Mouse (Mus musculus) forebrain, embryonic 16.5 days (tissue): ENCODE measurements around the gene Ap2b1. TPM values are rescaled to one million over a fixed set of nuclear protein-coding genes. Genes with fewer than 3 reads are reported as not detected.

Experiments
- ATAC-seq: fragments of 200-750 bp; cut with Nextera tagmentation; 2 replicates; pipeline ENCODE4 v1.8.0; 2017; ENCODE audit warnings: mild to moderate bottlenecking, moderate library complexity
- H3K27ac ChIP-seq: fragments of 300-500 bp; sonication (generic); 2 replicates; pipeline ENCODE4 v1.5.1; 2014; ENCODE audit warnings: low read length, control low read depth
- H3K27me3 ChIP-seq: fragments of 300-500 bp; sonication (generic); replicated peaks from 2 replicates; pipeline ENCODE4 v1.6.1; 2014; ENCODE audit warnings: low read length; ENCODE audit not compliant: control insufficient read depth, insufficient read depth
- H3K36me3 ChIP-seq: fragments of 300-500 bp; sonication (generic); 2 replicates; pipeline ENCODE4 v1.6.1; 2014; ENCODE audit not compliant: control insufficient read depth, insufficient read depth
- H3K4me1 ChIP-seq: fragments of 300-500 bp; sonication (generic); replicated peaks from 2 replicates; pipeline ENCODE4 v1.6.1; 2014; ENCODE audit warnings: low read length; ENCODE audit not compliant: control insufficient read depth, insufficient read depth
- H3K4me2 ChIP-seq: fragments of 300-500 bp; sonication (generic); 2 replicates; pipeline ENCODE4 v1.6.1; 2014; ENCODE audit warnings: mild to moderate bottlenecking, low read length, control low read depth
- H3K4me3 ChIP-seq: fragments of 300-500 bp; sonication (generic); replicated peaks from 2 replicates; pipeline ENCODE4 v1.5.1; 2014; ENCODE audit warnings: mild to moderate bottlenecking, low read length, control low read depth
- H3K9ac ChIP-seq: fragments of 300-500 bp; sonication (generic); replicated peaks from 2 replicates; pipeline ENCODE4 v1.6.1; 2014; ENCODE audit warnings: low read depth, low read length, control low read depth
- H3K9me3 ChIP-seq: fragments of 300-500 bp; sonication (generic); 2 replicates; pipeline ENCODE4 v1.6.1; 2016; ENCODE audit warnings: low read length; ENCODE audit not compliant: control insufficient read depth
- WGBS: fragments of 180-500 bp; shearing (Covaris S2); extraction: QIAGEN DNeasy Blood & Tissue Kit; methylation state at CpG from one replicate; pipeline ENCODE4 v1.1.7; 2014; 5-methylcytosine and 5-hydroxymethylcytosine counted together
- polyA plus RNA-seq: library from polyadenylated mRNA; unstranded; fragments of >200 nt; fragmentation: Nextera tagmentation; extraction: Ambion mirVana; gene quantifications from 2 replicates; pipeline ENCODE4 v1.2.1, GENCODE M21; 2015

The Ap2b1 gene
- polyA plus RNA-seq, 1 experiment from 2014 or later = 122 TPM

- H3K4me2 ChIP-seq = no peak overlapping the region
- WGBS = 88% methylated on average over 4 of the region's 4 CpGs
- H3K9me3 ChIP-seq = no peaks in the 10 kb centered on the region
- no peaks in the 10 kb centered on the region for H3K36me3 ChIP-seq
- no peaks in the 10 kb centered on the region for H3K4me1 ChIP-seq
- no peak overlapping the region for H3K4me3 ChIP-seq
- H3K27ac ChIP-seq = no peak overlapping the region
- no peak overlapping the region for H3K9ac ChIP-seq
- H3K27me3 ChIP-seq = no peaks in the 10 kb centered on the region
- no peak for ATAC-seq
Measured at GRCm38 (mm10) chr11:83279024-83279423, 19.8 kb upstream of the Ap2b1 start.

- H3K4me1 ChIP-seq = no peaks in the 10 kb centered on the region
- no peak overlapping the region for H3K9ac ChIP-seq
- H3K27ac ChIP-seq = no peak overlapping the region
- H3K36me3 ChIP-seq = no peaks in the 10 kb centered on the region
- no peaks in the 10 kb centered on the region for H3K27me3 ChIP-seq
- no peak for ATAC-seq
- no peak overlapping the region for H3K4me3 ChIP-seq
- H3K4me2 ChIP-seq = no peak overlapping the region
- H3K9me3 ChIP-seq = no peaks in the 10 kb centered on the region
- WGBS = 84% methylated on average over 6 of the region's 6 CpGs
Measured at GRCm38 (mm10) chr11:83279691-83280090, 19.1 kb upstream of the Ap2b1 start.

GRCm38 (mm10) chr11:83282084-83282483, 16.7 kb upstream of the Ap2b1 start:
- no peaks in the 10 kb centered on the region for H3K36me3 ChIP-seq
- no peaks in the 10 kb centered on the region for H3K27me3 ChIP-seq
- 54% methylated on average over 2 of the region's 2 CpGs for WGBS
- no peaks in the 10 kb centered on the region for H3K9me3 ChIP-seq
- H3K4me1 ChIP-seq = no peaks in the 10 kb centered on the region
- H3K9ac ChIP-seq = no peak overlapping the region
- ATAC-seq = no peak
- H3K4me3 ChIP-seq = no peak overlapping the region
- no peak overlapping the region for H3K4me2 ChIP-seq
- H3K27ac ChIP-seq = no peak overlapping the region

GRCm38 (mm10) chr11:83285627-83286026, 13.2 kb upstream of the Ap2b1 start:
- no peak for ATAC-seq
- WGBS = 91% methylated on average over 4 of the region's 4 CpGs

DNA sequence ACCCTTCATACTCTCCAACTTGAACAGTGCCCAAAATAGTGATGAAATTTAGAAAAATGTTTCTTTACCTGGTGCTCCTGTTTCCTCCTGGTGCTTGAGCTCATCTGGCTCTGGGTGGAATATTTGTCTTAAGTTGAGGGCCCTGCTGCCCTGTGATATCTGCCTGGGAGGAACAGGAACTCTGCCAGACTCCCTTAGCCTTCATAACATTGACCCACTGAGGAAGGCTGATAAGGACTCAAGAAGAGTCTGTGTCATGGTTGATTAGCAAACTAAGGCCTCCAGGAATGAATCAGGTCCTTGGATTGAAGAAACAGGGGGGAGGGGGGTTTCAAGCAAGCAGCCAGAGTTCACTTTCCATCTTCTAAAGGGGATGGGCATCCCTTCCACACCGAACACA, 12.3 kb upstream of the Ap2b1 start, which contains the start of gene Slfn14:
TSS of gene Slfn14 (minus strand) at position 161 of the 400 bp plus-strand sequence.
- Histone ChIP-seq H3K9me3 (no peaks in the 10 kb centered on the region), H3K27ac (no peak within 1 kb of the TSS), H3K27me3 (no peaks in the 10 kb centered on the region), H3K36me3 (no peaks in the 10 kb centered on the region), H3K4me2 (no peak within 1 kb of the TSS), H3K4me3 (no peak within 1 kb of the TSS), H3K4me1 (peaks cover 3% of the 10 kb centered on the region), H3K9ac (no peak within 1 kb of the TSS)
- WGBS = 69% methylated on average over 1 of the region's 1 CpGs
- no peak for ATAC-seq

More at GRCm38 (mm10) chr11:83285627-83286026, 13.2 kb upstream of the Ap2b1 start:
- Histone ChIP-seq H3K36me3 (no peaks in the 10 kb centered on the region), H3K27ac (no peak overlapping the region), H3K4me3 (no peak overlapping the region), H3K9ac (no peak overlapping the region), H3K4me1 (no peaks in the 10 kb centered on the region), H3K4me2 (no peak overlapping the region), H3K9me3 (no peaks in the 10 kb centered on the region), H3K27me3 (no peaks in the 10 kb centered on the region)

GRCm38 (mm10) chr11:83289036-83289435, 9.8 kb upstream of the Ap2b1 start:
- H3K4me3 ChIP-seq = no peak overlapping the region
- 92% methylated on average over 5 of the region's 5 CpGs for WGBS
- no peaks in the 10 kb centered on the region for H3K9me3 ChIP-seq
- H3K27ac ChIP-seq = no peak overlapping the region
- H3K36me3 ChIP-seq = no peaks in the 10 kb centered on the region
- no peak for ATAC-seq
- H3K4me1 ChIP-seq = peaks cover 17% of the 10 kb centered on the region
- H3K4me2 ChIP-seq = no peak overlapping the region
- H3K27me3 ChIP-seq = no peaks in the 10 kb centered on the region
- no peak overlapping the region for H3K9ac ChIP-seq

GRCm38 (mm10) chr11:83289633-83290032, 9.2 kb upstream of the Ap2b1 start:
- 80% methylated on average over 2 of the region's 2 CpGs for WGBS
- no peaks in the 10 kb centered on the region for H3K9me3 ChIP-seq
- H3K4me2 ChIP-seq = no peak overlapping the region
- peaks cover 17% of the 10 kb centered on the region for H3K4me1 ChIP-seq
- no peaks in the 10 kb centered on the region for H3K36me3 ChIP-seq
- no peak overlapping the region for H3K4me3 ChIP-seq
- no peak overlapping the region for H3K27ac ChIP-seq
- no peak for ATAC-seq
- H3K9ac ChIP-seq = no peak overlapping the region
- H3K27me3 ChIP-seq = no peaks in the 10 kb centered on the region

DNA sequence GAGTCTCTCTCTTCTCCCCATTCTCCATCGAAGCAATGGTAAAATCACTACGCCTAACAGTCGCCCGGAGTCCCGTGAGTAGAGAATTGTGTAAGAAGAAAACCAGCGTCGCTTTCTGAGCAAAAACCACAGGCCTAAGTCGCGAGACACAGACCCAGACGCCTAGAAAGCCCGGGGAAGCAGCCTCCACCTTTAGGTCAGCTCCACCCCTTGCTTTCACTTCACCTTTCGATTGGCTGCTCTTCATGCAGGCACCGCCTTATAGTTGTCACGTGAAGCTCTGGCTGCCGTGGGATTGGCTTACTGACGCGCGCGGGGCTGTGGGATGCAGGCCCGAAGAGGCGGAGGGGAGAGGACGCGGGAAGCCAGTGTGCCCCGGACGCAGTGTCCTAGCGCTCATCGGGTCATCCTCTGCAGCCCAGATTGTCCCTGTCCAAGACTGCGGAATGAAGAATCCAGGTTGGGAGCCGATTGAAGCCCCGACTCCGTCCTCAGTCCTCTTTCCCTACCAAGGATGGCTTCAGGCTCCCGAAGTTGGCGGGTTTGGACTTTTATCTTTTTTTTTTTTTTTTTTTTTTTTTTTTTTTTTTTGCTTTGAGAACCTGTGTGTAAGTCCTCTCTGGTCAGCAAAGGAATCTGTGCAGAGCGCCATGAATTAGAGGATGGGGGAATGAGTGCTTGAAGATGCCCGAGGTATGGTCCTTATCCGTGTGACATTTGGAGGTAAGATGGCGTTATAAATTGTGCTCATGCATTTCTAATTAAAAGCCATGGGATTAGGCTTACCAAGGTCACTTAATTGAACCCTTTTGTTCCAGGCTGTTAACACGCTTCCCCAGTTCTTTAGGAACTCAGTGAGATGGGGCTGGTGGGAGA, 7.2 kb upstream of the Ap2b1 start:
- Histone ChIP-seq H3K27me3 (no peaks in the 10 kb centered on the region), H3K36me3 (peaks cover 6% of the 10 kb centered on the region; the same call in 1 of the 2 replicates), H3K9me3 (no peaks in the 10 kb centered on the region), H3K4me3 (peak overlapping the region; percentile 75), H3K4me1 (peaks cover 17% of the 10 kb centered on the region), H3K9ac (peak overlapping the region; percentile 78), H3K27ac (peak overlapping the region; percentile 67), H3K4me2 (peak overlapping the region; percentile 76)
- WGBS = under 1% methylated on average over 38 of the region's 38 CpGs
- ATAC-seq = peak; percentile 100

DNA sequence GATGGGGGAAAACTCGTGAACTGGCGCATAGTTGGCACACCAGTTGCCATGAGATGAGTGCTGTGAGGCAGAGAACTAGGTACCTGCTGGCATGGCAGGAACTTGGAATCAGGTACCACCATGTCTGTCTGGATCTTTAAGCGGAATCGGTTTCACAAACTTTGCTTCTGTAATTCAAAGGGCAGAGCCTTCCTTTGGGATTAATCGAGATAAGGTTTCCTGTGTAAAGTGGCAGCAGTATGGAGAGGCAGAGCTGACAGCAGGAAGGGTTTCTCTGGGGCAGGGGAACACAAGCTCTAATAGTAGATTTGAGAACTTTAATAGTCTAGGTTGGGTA, 6.6 kb upstream of the Ap2b1 start:
- Histone ChIP-seq H3K9ac (peak overlapping the region; percentile 78), H3K27ac (no peak overlapping the region), H3K36me3 (peaks cover 8% of the 10 kb centered on the region; the same call in 1 of the 2 replicates), H3K27me3 (no peaks in the 10 kb centered on the region), H3K9me3 (no peaks in the 10 kb centered on the region), H3K4me2 (peak overlapping the region; percentile 70), H3K4me1 (peaks cover 21% of the 10 kb centered on the region), H3K4me3 (peak overlapping the region; percentile 75)
- no peak for ATAC-seq
- WGBS = 2% methylated on average over 5 of the region's 5 CpGs
